Mouse (Mus musculus) layer of hippocampus, postnatal 10 days (tissue): ENCODE results near the gene Hspa2. TPM values are rescaled to one million over a fixed set of nuclear protein-coding genes. Genes with fewer than 3 reads are reported as not detected.

Experiments used
- DNase-seq, 2 experiments: peaks; one replicate each; pipeline ENCODE4 v3.0.0; 2021; ENCODE audit warnings: low spot score in 2 of 2
- long read RNA-seq: library from polyadenylated mRNA; stranded (forward); transcript quantifications from one replicate; pipeline ENCODE4 v2.0.0, GENCODE M21; 2023
- total RNA-seq, 2 experiments: library from RNA; stranded (reverse); gene quantifications; 2 replicates each; pipeline ENCODE4 v1.2.3; 2021

Hspa2 gene
- 10 to 100 TPM; 62.3 to 75.3 TPM for total RNA-seq
- long read RNA-seq, transcript Hspa2-202 (1 exons, 2,526 nt): major isoform, 144 of 144 reads
- long read RNA-seq, partial matches to known transcripts: 0 of 144 reads
- long read RNA-seq, other reads (novel, unspliced or antisense): 0 of 144 reads

GRCm38 (mm10) chr12:76403886-76404537 lies at the start of gene Hspa2:
Hspa2 (plus strand) TSS chr12:76404176.
- peak; percentile 100 for DNase-seq

GRCm38 (mm10) chr12:76360868-76361267 lies 43.1 kb upstream of the Hspa2 start:
- no peak for DNase-seq

- DNase-seq: no peak
These were observed 42.3 kb upstream of the Hspa2 start for GRCm38 (mm10) chr12:76361405-76362302.

GRCm38 (mm10) chr12:76362303-76362676 lies 41.7 kb upstream of the Hspa2 start:
- no peak for DNase-seq

- DNase-seq: no peak
These were observed 37.7 kb upstream of the Hspa2 start for GRCm38 (mm10) chr12:76366276-76366675.

GRCm38 (mm10) chr12:76367096-76367995 lies 36.6 kb upstream of the Hspa2 start:
- DNase-seq: no peak

GRCm38 (mm10) chr12:76368201-76368789 lies 35.7 kb upstream of the Hspa2 start:
- DNase-seq: no peak

- no peak for DNase-seq
These were observed 35.2 kb upstream of the Hspa2 start for GRCm38 (mm10) chr12:76368790-76369205.

GRCm38 (mm10) chr12:76369206-76369977 lies 34.6 kb upstream of the Hspa2 start, which contains the start of gene Zbtb25:
Zbtb25 (minus strand) TSS chr12:76369602.
- peak; percentile 81 to 89 for DNase-seq

GRCm38 (mm10) chr12:76369978-76370830 lies 33.8 kb upstream of the Hspa2 start, which contains the start of gene Zbtb1:
Zbtb1 (plus strand) TSS chr12:76370266.
- DNase-seq: peak; percentile 80 to 86

- peak; percentile 68 to 74 for DNase-seq
These were observed 33.0 kb upstream of the Hspa2 start for GRCm38 (mm10) chr12:76370831-76371571.

GRCm38 (mm10) chr12:76372046-76372445 lies 31.9 kb upstream of the Hspa2 start:
- DNase-seq: no peak

- no peak for DNase-seq
These were observed 30.8 kb upstream of the Hspa2 start for GRCm38 (mm10) chr12:76372881-76373818.

- no peak for DNase-seq
These were observed 30.0 kb upstream of the Hspa2 start for GRCm38 (mm10) chr12:76373991-76374390.

- DNase-seq: no peak
These were observed 29.1 kb upstream of the Hspa2 start for GRCm38 (mm10) chr12:76374911-76375310.

GRCm38 (mm10) chr12:76375506-76375905 lies 28.5 kb upstream of the Hspa2 start:
- no peak for DNase-seq

GRCm38 (mm10) chr12:76376649-76377048 lies 27.3 kb upstream of the Hspa2 start:
- no peak for DNase-seq
